Mouse (Mus musculus): ENCODE results near the gene Mif. TPM values are rescaled to one million over a fixed set of nuclear protein-coding genes. Genes with fewer than 3 reads are reported as not detected.

Mif gene
- total RNA-seq, 1 experiment, result 1,434 TPM

- DNase-seq (ENCODE audit: low read depth, low spot score), result no peak
- in situ Hi-C loops (cut with MboI; ENCODE audit: low sequenced_read_pairs in 2 of 2, unreplicated experiment in 2 of 2), result no loop called here
- H3K27ac ChIP-seq (ENCODE audit: insufficient read depth, low read depth, low read length, poor library complexity, severe bottlenecking), result peak overlapping the region; percentile 94
Measured at GRCm38 (mm10) chr10:75835761-75836531, 24.1 kb downstream of the Mif start.

GRCm38 (mm10) chr10:75835307-75835706 is 24.7 kb downstream of the Mif start:
- no peak for DNase-seq (ENCODE audit: low read depth, low spot score)
- H3K9me3 ChIP-seq (ENCODE audit: control insufficient read depth, insufficient read depth, low read depth, low read length), result no peaks in the 10 kb centered on the region
- H3K4me3 ChIP-seq (ENCODE audit: insufficient read depth in 1 of 2, low read depth in 1 of 2, low read length in 2 of 2, poor library complexity in 1 of 2, severe bottlenecking in 1 of 2), result peak overlapping the region; percentile 79 to 84
- H3K9ac ChIP-seq (ENCODE audit: insufficient read depth, low read depth, low read length, poor library complexity, severe bottlenecking), result peak overlapping the region; percentile 77
- TF ChIP-seq MAFK (IDR thresholded peaks at IDR 0.05; ENCODE audit: insufficient read depth, low read depth, low read length) (no peak), HCFC1 (IDR thresholded peaks at IDR 0.05; ENCODE audit: borderline replicate concordance, insufficient read depth, low read length) (no peak), CHD2 (IDR thresholded peaks at IDR 0.05; ENCODE audit: low read depth, low read length) (peak; percentile 54; the same call in 1 of the 2 replicates)
- in situ Hi-C loops (cut with MboI; ENCODE audit: low sequenced_read_pairs in 2 of 2, unreplicated experiment in 2 of 2), result no loop called here
- H3K27ac ChIP-seq (ENCODE audit: insufficient read depth, low read depth, low read length, poor library complexity, severe bottlenecking), result peak overlapping the region; percentile 94
- peaks cover 3 to 20% of the 10 kb centered on the region in 2 experiments for H3K4me1 ChIP-seq (ENCODE audit: control insufficient read depth in 2 of 2, insufficient read depth in 2 of 2, low read length in 2 of 2, poor library complexity in 1 of 2)
- H3K36me3 ChIP-seq (ENCODE audit: control insufficient read depth, insufficient read depth, low read length, poor library complexity, severe bottlenecking), result peaks cover 3% of the 10 kb centered on the region; the same call in 1 of the 2 replicates

More at GRCm38 (mm10) chr10:75835761-75836531, 24.1 kb downstream of the Mif start:
- TF ChIP-seq CHD2 (IDR thresholded peaks at IDR 0.05; ENCODE audit: low read depth, low read length), result no peak
- TF ChIP-seq MAFK (IDR thresholded peaks at IDR 0.05; ENCODE audit: insufficient read depth, low read depth, low read length), result no peak
- TF ChIP-seq ZNF384 (IDR thresholded peaks at IDR 0.05; ENCODE audit: low read depth, low read length), result no peak
- no peak for TF ChIP-seq ZC3H11A (IDR thresholded peaks at IDR 0.05; ENCODE audit: borderline replicate concordance, low read depth, low read length)
- no peak for TF ChIP-seq HCFC1 (IDR thresholded peaks at IDR 0.05; ENCODE audit: borderline replicate concordance, insufficient read depth, low read length)
- Histone ChIP-seq H3K36me3 (ENCODE audit: control insufficient read depth, insufficient read depth, low read length, poor library complexity, severe bottlenecking) (peaks cover 3% of the 10 kb centered on the region; the same call in 1 of the 2 replicates), H3K4me3 (ENCODE audit: insufficient read depth in 1 of 2, low read depth in 1 of 2, low read length in 2 of 2, poor library complexity in 1 of 2, severe bottlenecking in 1 of 2) (peak overlapping the region; percentile 18 to 63; a peak in 3 of 4 replicates), H3K9me3 (ENCODE audit: control insufficient read depth, insufficient read depth, low read depth, low read length) (no peaks in the 10 kb centered on the region), H3K4me1 (ENCODE audit: control insufficient read depth in 2 of 2, insufficient read depth in 2 of 2, low read length in 2 of 2, poor library complexity in 1 of 2) (peaks cover 3 to 20% of the 10 kb centered on the region in 2 experiments), H3K9ac (ENCODE audit: insufficient read depth, low read depth, low read length, poor library complexity, severe bottlenecking) (peak overlapping the region; percentile 46)

- Histone ChIP-seq H3K36me3 (ENCODE audit: control insufficient read depth, insufficient read depth, low read length, poor library complexity, severe bottlenecking) (peaks cover 3% of the 10 kb centered on the region; the same call in 1 of the 2 replicates), H3K4me3 (ENCODE audit: insufficient read depth in 1 of 2, low read depth in 1 of 2, low read length in 2 of 2, poor library complexity in 1 of 2, severe bottlenecking in 1 of 2) (peak overlapping the region; percentile 79 to 84), H3K9me3 (ENCODE audit: control insufficient read depth, insufficient read depth, low read depth, low read length) (no peaks in the 10 kb centered on the region), H3K9ac (ENCODE audit: insufficient read depth, low read depth, low read length, poor library complexity, severe bottlenecking) (peak overlapping the region; percentile 83), H3K27ac (ENCODE audit: insufficient read depth, low read depth, low read length, poor library complexity, severe bottlenecking) (peak overlapping the region; percentile 94; the same call in 1 of the 2 replicates), H3K4me1 (ENCODE audit: control insufficient read depth in 2 of 2, insufficient read depth in 2 of 2, low read length in 2 of 2, poor library complexity in 1 of 2) (peaks cover 3 to 20% of the 10 kb centered on the region in 2 experiments)
- TF ChIP-seq ZNF384 (IDR thresholded peaks at IDR 0.05; ENCODE audit: low read depth, low read length) (peak; percentile 80), ZC3H11A (IDR thresholded peaks at IDR 0.05; ENCODE audit: borderline replicate concordance, low read depth, low read length) (no peak)
- DNase-seq (ENCODE audit: low read depth, low spot score), result no peak
- in situ Hi-C loops (cut with MboI; ENCODE audit: low sequenced_read_pairs in 2 of 2, unreplicated experiment in 2 of 2), result no loop called here
Measured at GRCm38 (mm10) chr10:75834721-75835120, 25.3 kb downstream of the Mif start.

GRCm38 (mm10) chr10:75834250-75834649 is 25.8 kb downstream of the Mif start:
- H3K9me3 ChIP-seq (ENCODE audit: control insufficient read depth, insufficient read depth, low read depth, low read length), result no peaks in the 10 kb centered on the region
- TF ChIP-seq CHD2 (IDR thresholded peaks at IDR 0.05; ENCODE audit: low read depth, low read length) (no peak), ZC3H11A (IDR thresholded peaks at IDR 0.05; ENCODE audit: borderline replicate concordance, low read depth, low read length) (no peak), MAFK (IDR thresholded peaks at IDR 0.05; ENCODE audit: insufficient read depth, low read depth, low read length) (no peak), HCFC1 (IDR thresholded peaks at IDR 0.05; ENCODE audit: borderline replicate concordance, insufficient read depth, low read length) (no peak; the same call in 1 of the 2 replicates), ZNF384 (IDR thresholded peaks at IDR 0.05; ENCODE audit: low read depth, low read length) (no peak)
- peaks cover 3 to 20% of the 10 kb centered on the region in 2 experiments for H3K4me1 ChIP-seq (ENCODE audit: control insufficient read depth in 2 of 2, insufficient read depth in 2 of 2, low read length in 2 of 2, poor library complexity in 1 of 2)
- no peak for DNase-seq (ENCODE audit: low read depth, low spot score)
- peak overlapping the region; percentile 65 for H3K27ac ChIP-seq (ENCODE audit: insufficient read depth, low read depth, low read length, poor library complexity, severe bottlenecking)
- H3K4me3 ChIP-seq (ENCODE audit: insufficient read depth in 1 of 2, low read depth in 1 of 2, low read length in 2 of 2, poor library complexity in 1 of 2, severe bottlenecking in 1 of 2), result peak overlapping the region; percentile 79 to 84
- peak overlapping the region; percentile 83 for H3K9ac ChIP-seq (ENCODE audit: insufficient read depth, low read depth, low read length, poor library complexity, severe bottlenecking)
- peaks cover 3% of the 10 kb centered on the region; the same call in 1 of the 2 replicates for H3K36me3 ChIP-seq (ENCODE audit: control insufficient read depth, insufficient read depth, low read length, poor library complexity, severe bottlenecking)
- in situ Hi-C loops (cut with MboI; ENCODE audit: low sequenced_read_pairs in 2 of 2, unreplicated experiment in 2 of 2), result no loop called here

Data from ES-E14 (cell line).